Mouse (Mus musculus) midbrain, embryonic 15.5 days (tissue): Measurements from ENCODE around the gene Pla2g4f. TPM values are rescaled to one million over a fixed set of nuclear protein-coding genes. Genes with fewer than 3 reads are reported as not detected.

Experiments
- ATAC-seq: fragments of 200-750 bp; cut with Nextera tagmentation; replicated peaks from 2 replicates; pipeline ENCODE4 v1.8.0; 2017; ENCODE audit warnings: moderate TSS enrichment
- H3K27ac ChIP-seq: fragments of 300-500 bp; sonication (generic); 2 replicates; pipeline ENCODE4 v1.5.1; 2015; ENCODE audit warnings: mild to moderate bottlenecking, inconsistent platforms
- H3K27me3 ChIP-seq: fragments of 300-500 bp; sonication (generic); replicated peaks from 2 replicates; pipeline ENCODE4 v1.6.1; 2015; ENCODE audit warnings: inconsistent platforms
- H3K36me3 ChIP-seq: fragments of 300-500 bp; sonication (generic); replicated peaks from 2 replicates; pipeline ENCODE4 v1.6.1; 2015; ENCODE audit warnings: inconsistent platforms
- H3K4me1 ChIP-seq: fragments of 300-500 bp; sonication (generic); 2 replicates; pipeline ENCODE4 v1.6.1; 2015; ENCODE audit warnings: inconsistent platforms
- H3K4me2 ChIP-seq: fragments of 300-500 bp; sonication (generic); 2 replicates; pipeline ENCODE4 v1.6.1; 2015; ENCODE audit warnings: inconsistent platforms, mild to moderate bottlenecking, moderate library complexity
- H3K4me3 ChIP-seq: fragments of 300-500 bp; sonication (generic); 2 replicates; pipeline ENCODE4 v1.5.1; 2015; ENCODE audit warnings: mild to moderate bottlenecking, inconsistent platforms
- H3K9ac ChIP-seq: fragments of 300-500 bp; sonication (generic); 2 replicates; pipeline ENCODE4 v1.6.1; 2015; ENCODE audit warnings: mild to moderate bottlenecking, inconsistent platforms
- H3K9me3 ChIP-seq: fragments of 300-500 bp; sonication (generic); 2 replicates; pipeline ENCODE4 v1.6.1; 2016; ENCODE audit warnings: inconsistent platforms
- WGBS: fragments of 180-500 bp; shearing (Covaris S2); methylation state at CpG from one replicate; pipeline ENCODE4 v1.1.7; 2015; ENCODE audit warnings: mixed read lengths; 5-methylcytosine and 5-hydroxymethylcytosine counted together
- polyA plus RNA-seq: library from polyadenylated mRNA; unstranded; fragments of >200 nt; fragmentation: Nextera tagmentation; extraction: Ambion mirVana; gene quantifications from 2 replicates; pipeline ENCODE4 v1.2.1, GENCODE M21; 2015

Gene Pla2g4f
- polyA plus RNA-seq = not detected in 2 replicates

- peaks cover 28% of the 10 kb centered on the region for H3K36me3 ChIP-seq
- H3K27ac ChIP-seq = no peak within 1 kb of the TSS
- WGBS = 65% methylated on average over 3 of the region's 3 CpGs
- H3K4me3 ChIP-seq = no peak within 1 kb of the TSS
- H3K4me1 ChIP-seq = no peaks in the 10 kb centered on the region
- no peak within 1 kb of the TSS for H3K9ac ChIP-seq
- H3K4me2 ChIP-seq = no peak within 1 kb of the TSS
- ATAC-seq = no peak
- no peaks in the 10 kb centered on the region for H3K27me3 ChIP-seq
- no peaks in the 10 kb centered on the region for H3K9me3 ChIP-seq
Observed at GRCm38 (mm10) chr2:120313976-120314375, at the start of gene Pla2g4f. Gene Pla2g4f (minus strand): TSS chr2:120314165.

GRCm38 (mm10) chr2:120360425-120360824 lies 46.5 kb upstream of the Pla2g4f start:
- WGBS = 84% methylated on average over 1 of the region's 1 CpGs
- Histone ChIP-seq H3K27me3 (no peaks in the 10 kb centered on the region), H3K9me3 (no peaks in the 10 kb centered on the region)

GRCm38 (mm10) chr2:120352682-120353646 lies 39.0 kb upstream of the Pla2g4f start, which contains the start of gene Vps39:
Gene Vps39 (minus strand): TSS chr2:120353137.
- H3K36me3 ChIP-seq = peaks cover 21% of the 10 kb centered on the region; the same call in 1 of the 2 replicates
- ATAC-seq = peak; percentile 99
- 12% methylated on average over 44 of the region's 44 CpGs for WGBS
- peaks cover 17% of the 10 kb centered on the region for H3K4me1 ChIP-seq
- H3K4me2 ChIP-seq = peak within 1 kb of the TSS; percentile 61
- H3K4me3 ChIP-seq = peak within 1 kb of the TSS; percentile 95
- H3K9me3 ChIP-seq = no peaks in the 10 kb centered on the region
- peak within 1 kb of the TSS; percentile 82 for H3K9ac ChIP-seq
- H3K27ac ChIP-seq = peak within 1 kb of the TSS; percentile 76
- no peaks in the 10 kb centered on the region for H3K27me3 ChIP-seq

More at GRCm38 (mm10) chr2:120360425-120360824, 46.5 kb upstream of the Pla2g4f start:
- Histone ChIP-seq H3K4me1 (no peaks in the 10 kb centered on the region), H3K9ac (no peak overlapping the region), H3K36me3 (peaks cover 40% of the 10 kb centered on the region), H3K4me3 (no peak overlapping the region), H3K4me2 (no peak overlapping the region), H3K27ac (no peak overlapping the region)
- no peak for ATAC-seq

GRCm38 (mm10) chr2:120351321-120351720 lies 37.4 kb upstream of the Pla2g4f start:
- no peaks in the 10 kb centered on the region for H3K9me3 ChIP-seq
- peak overlapping the region; percentile 61; the same call in 1 of the 2 replicates for H3K4me2 ChIP-seq
- H3K27ac ChIP-seq = no peak overlapping the region
- ATAC-seq = no peak
- H3K4me1 ChIP-seq = peaks cover 17% of the 10 kb centered on the region
- H3K27me3 ChIP-seq = no peaks in the 10 kb centered on the region
- peaks cover 25% of the 10 kb centered on the region for H3K36me3 ChIP-seq
- 82% methylated on average over 5 of the region's 5 CpGs for WGBS
- no peak overlapping the region for H3K4me3 ChIP-seq
- no peak overlapping the region for H3K9ac ChIP-seq

GRCm38 (mm10) chr2:120348120-120348519 lies 34.2 kb upstream of the Pla2g4f start:
- Histone ChIP-seq H3K4me3 (no peak overlapping the region), H3K27ac (no peak overlapping the region)
- 88% methylated on average over 9 of the region's 9 CpGs for WGBS

GRCm38 (mm10) chr2:120341741-120342140 lies 27.8 kb upstream of the Pla2g4f start:
- no peak overlapping the region for H3K27ac ChIP-seq
- no peaks in the 10 kb centered on the region for H3K27me3 ChIP-seq
- H3K4me3 ChIP-seq = no peak overlapping the region
- no peak overlapping the region for H3K9ac ChIP-seq
- no peak for ATAC-seq
- WGBS = 98% methylated on average over 1 of the region's 1 CpGs
- H3K36me3 ChIP-seq = peaks cover 67% of the 10 kb centered on the region
- H3K9me3 ChIP-seq = no peaks in the 10 kb centered on the region
- H3K4me1 ChIP-seq = no peaks in the 10 kb centered on the region
- no peak overlapping the region for H3K4me2 ChIP-seq

More at GRCm38 (mm10) chr2:120348120-120348519, 34.2 kb upstream of the Pla2g4f start:
- H3K9me3 ChIP-seq = no peaks in the 10 kb centered on the region
- H3K36me3 ChIP-seq = peaks cover 41% of the 10 kb centered on the region
- H3K4me1 ChIP-seq = peaks cover 17% of the 10 kb centered on the region
- no peak overlapping the region for H3K4me2 ChIP-seq
- no peak overlapping the region for H3K9ac ChIP-seq
- no peak for ATAC-seq
- H3K27me3 ChIP-seq = no peaks in the 10 kb centered on the region

- H3K4me2 ChIP-seq = no peak overlapping the region
- 71% methylated on average over 2 of the region's 2 CpGs for WGBS
- no peak for ATAC-seq
- no peaks in the 10 kb centered on the region for H3K4me1 ChIP-seq
- H3K27me3 ChIP-seq = no peaks in the 10 kb centered on the region
- H3K9me3 ChIP-seq = no peaks in the 10 kb centered on the region
- peaks cover 60% of the 10 kb centered on the region for H3K36me3 ChIP-seq
- H3K9ac ChIP-seq = no peak overlapping the region
- H3K27ac ChIP-seq = no peak overlapping the region
- no peak overlapping the region for H3K4me3 ChIP-seq
Observed at GRCm38 (mm10) chr2:120337886-120338285, 23.9 kb upstream of the Pla2g4f start.

- 87% methylated on average over 4 of the region's 4 CpGs for WGBS
Observed at GRCm38 (mm10) chr2:120331575-120331974, 17.6 kb upstream of the Pla2g4f start.

GRCm38 (mm10) chr2:120315077-120315476 lies 1.1 kb upstream of the Pla2g4f start:
- Histone ChIP-seq H3K4me1 (no peaks in the 10 kb centered on the region), H3K27me3 (no peaks in the 10 kb centered on the region), H3K27ac (no peak overlapping the region), H3K4me3 (no peak overlapping the region), H3K9me3 (no peaks in the 10 kb centered on the region), H3K9ac (no peak overlapping the region), H3K36me3 (peaks cover 31% of the 10 kb centered on the region), H3K4me2 (no peak overlapping the region)
- WGBS = 82% methylated on average over 4 of the region's 4 CpGs
- no peak for ATAC-seq

More at GRCm38 (mm10) chr2:120331575-120331974, 17.6 kb upstream of the Pla2g4f start:
- Histone ChIP-seq H3K36me3 (peaks cover 55% of the 10 kb centered on the region), H3K27me3 (no peaks in the 10 kb centered on the region), H3K4me1 (no peaks in the 10 kb centered on the region), H3K4me3 (no peak overlapping the region), H3K9me3 (no peaks in the 10 kb centered on the region), H3K27ac (no peak overlapping the region), H3K4me2 (no peak overlapping the region), H3K9ac (no peak overlapping the region)
- ATAC-seq = no peak

GRCm38 (mm10) chr2:120314487-120314886 lies 522 bp upstream of the Pla2g4f start:
- Histone ChIP-seq H3K9me3 (no peaks in the 10 kb centered on the region), H3K9ac (no peak overlapping the region), H3K4me1 (no peaks in the 10 kb centered on the region), H3K36me3 (peaks cover 31% of the 10 kb centered on the region), H3K4me3 (no peak overlapping the region), H3K27me3 (no peaks in the 10 kb centered on the region), H3K4me2 (no peak overlapping the region), H3K27ac (no peak overlapping the region)
- 90% methylated on average over 4 of the region's 4 CpGs for WGBS
- no peak for ATAC-seq

GRCm38 (mm10) chr2:120312276-120312825 lies 1.6 kb downstream of the Pla2g4f start:
- Histone ChIP-seq H3K36me3 (peaks cover 15% of the 10 kb centered on the region; the same call in 1 of the 2 replicates), H3K4me3 (no peak overlapping the region), H3K27ac (no peak overlapping the region), H3K4me1 (no peaks in the 10 kb centered on the region), H3K9me3 (no peaks in the 10 kb centered on the region), H3K4me2 (no peak overlapping the region), H3K27me3 (no peaks in the 10 kb centered on the region), H3K9ac (no peak overlapping the region)
- no peak for ATAC-seq
- 87% methylated on average over 7 of the region's 7 CpGs for WGBS

GRCm38 (mm10) chr2:120304113-120304512 lies 9.9 kb downstream of the Pla2g4f start:
- 34% methylated on average over 3 of the region's 3 CpGs for WGBS
- Histone ChIP-seq H3K4me3 (no peak overlapping the region), H3K27me3 (no peaks in the 10 kb centered on the region), H3K36me3 (no peaks in the 10 kb centered on the region), H3K9me3 (no peaks in the 10 kb centered on the region), H3K27ac (no peak overlapping the region), H3K4me2 (no peak overlapping the region), H3K4me1 (no peaks in the 10 kb centered on the region), H3K9ac (no peak overlapping the region)
- ATAC-seq = no peak
